Mouse (Mus musculus): ENCODE measurements around the gene Pygm.

GRCm38 (mm10) chr19:6427653-6428434 is 43.6 kb downstream of the Pygm start:
- TF ChIP-seq CTCF (IDR thresholded peaks at IDR 0.05) (no peak), POLR2A (IDR thresholded peaks at IDR 0.05; ENCODE audit: insufficient read depth, low read depth, low read length) (no peak)
